Mouse (Mus musculus) testis, adult 2 months (tissue): Measurements from ENCODE around the gene Nudt8. TPM values are rescaled to one million over a fixed set of nuclear protein-coding genes. Genes with fewer than 3 reads are reported as not detected.
A peak's percentile ranks its signal among the peaks of the same experiment; 100 is the strongest.
"Not testable (repeated sequence)": the region's sequence is repeated elsewhere in the genome, so short reads cannot be mapped to it uniquely, and the experiment has no call there.

Experiments used
- H3K27ac ChIP-seq: fragments of 200-500 bp; 2 replicates; pipeline ENCODE4 v1.5.1; 2012; ENCODE audit warnings: low read depth, low read length; ENCODE audit not compliant: control insufficient read depth, insufficient read depth
- H3K27me3 ChIP-seq: fragments of 200-500 bp; 2 replicates; pipeline ENCODE4 v1.6.1; 2012; ENCODE audit warnings: mild to moderate bottlenecking, low read length, moderate library complexity; ENCODE audit not compliant: control insufficient read depth, insufficient read depth
- H3K36me3 ChIP-seq: fragments of 200-500 bp; 2 replicates; pipeline ENCODE4 v1.6.1; 2012; ENCODE audit warnings: mild to moderate bottlenecking, low read length; ENCODE audit not compliant: control insufficient read depth, insufficient read depth
- H3K4me1 ChIP-seq: fragments of 200-500 bp; 2 replicates; pipeline ENCODE4 v1.6.1; 2012; ENCODE audit warnings: low read length; ENCODE audit not compliant: control insufficient read depth, insufficient read depth
- H3K4me3 ChIP-seq: fragments of 200-500 bp; 2 replicates; pipeline ENCODE4 v1.5.1; 2012; ENCODE audit warnings: low read depth, mild to moderate bottlenecking, low read length, moderate library complexity, mixed read lengths; ENCODE audit not compliant: control insufficient read depth
- CTCF ChIP-seq: fragments of 200-500 bp; IDR thresholded peaks from 2 replicates; pipeline ENCODE4 v1.5.1; 2012; ENCODE audit warnings: low read depth, mild to moderate bottlenecking, inconsistent platforms, low read length, moderate library complexity; ENCODE audit not compliant: control insufficient read depth, insufficient read depth, insufficient replicate concordance
- POLR2A ChIP-seq: fragments of 200-500 bp; IDR thresholded peaks from 2 replicates; pipeline ENCODE4 v1.6.1; 2012; ENCODE audit warnings: low read depth, mild to moderate bottlenecking, inconsistent platforms, low read length, moderate library complexity; ENCODE audit not compliant: control insufficient read depth
- polyA plus RNA-seq: library from polyadenylated mRNA; depleted of rRNA; stranded (reverse); fragments of >200 nt; gene quantifications from 2 replicates; pipeline ENCODE4 v1.2.3, GENCODE M21; 2012

Gene Nudt8
- polyA plus RNA-seq, 1 experiment = 2.4 TPM

GRCm38 (mm10) chr19:4033742-4034141 is 33.4 kb downstream of the Nudt8 start:
- peaks cover 7% of the 10 kb centered on the region; the same call in 1 of the 2 replicates for H3K4me1 ChIP-seq
- no peak overlapping the region for H3K4me3 ChIP-seq
- no peak for TF ChIP-seq POLR2A
- no peak for TF ChIP-seq CTCF
- H3K27ac ChIP-seq = peak overlapping the region; percentile 32
- H3K36me3 ChIP-seq = no peaks in the 10 kb centered on the region
- no peaks in the 10 kb centered on the region for H3K27me3 ChIP-seq

- TF ChIP-seq CTCF (no peak), POLR2A (no peak)
- Histone ChIP-seq H3K27me3 (no peaks in the 10 kb centered on the region), H3K4me3 (no peak overlapping the region), H3K36me3 (no peaks in the 10 kb centered on the region), H3K27ac (no peak overlapping the region), H3K4me1 (peaks cover 7% of the 10 kb centered on the region; the same call in 1 of the 2 replicates)
Measured at GRCm38 (mm10) chr19:4036327-4037045, 36.1 kb downstream of the Nudt8 start.

DNA sequence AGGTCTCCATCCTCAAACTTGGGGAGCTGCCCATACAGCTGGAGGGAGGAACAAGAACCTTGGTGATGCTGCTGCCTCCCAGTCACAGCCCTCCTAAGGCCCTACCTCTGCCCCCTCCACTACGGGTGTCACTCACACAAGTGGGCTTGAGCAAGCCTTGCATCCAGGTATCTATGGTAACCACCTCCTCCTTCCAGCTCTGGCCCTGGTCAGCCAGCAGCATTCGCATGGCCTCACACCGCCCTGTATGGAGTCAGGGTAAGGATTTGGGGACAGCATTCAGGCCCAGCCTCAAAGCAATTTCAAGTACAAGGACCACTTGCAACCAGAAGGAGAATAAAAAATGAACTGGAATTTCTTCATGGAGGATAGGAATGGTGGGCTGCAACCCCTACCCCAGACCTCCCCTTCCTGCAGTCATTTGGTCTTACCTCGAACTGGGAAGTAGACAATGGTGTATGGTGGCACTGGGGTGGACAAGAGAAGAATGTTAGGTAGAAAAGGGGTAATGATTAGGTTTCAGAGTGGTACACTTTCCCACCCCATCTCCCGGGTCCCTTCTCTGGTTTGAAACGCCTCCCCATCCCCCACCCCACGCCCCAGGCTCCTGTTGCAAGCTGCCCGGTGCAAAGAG is 36.9 kb downstream of the Nudt8 start:
- H3K36me3 ChIP-seq, H3K4me1 ChIP-seq, H3K27me3 ChIP-seq: not testable (repeated sequence)
- peak overlapping the region; percentile 70 for H3K27ac ChIP-seq
- H3K4me3 ChIP-seq = peak overlapping the region; percentile 87

- Histone ChIP-seq H3K4me3 (peak within 1 kb of the TSS; percentile 87), H3K4me1 (peaks cover 5% of the 10 kb centered on the region; the same call in 1 of the 2 replicates), H3K27me3 (no peaks in the 10 kb centered on the region), H3K36me3 (no peaks in the 10 kb centered on the region), H3K27ac (peak within 1 kb of the TSS; percentile 70)
- TF ChIP-seq POLR2A = peak; percentile 90
- no peak for TF ChIP-seq CTCF
Measured at GRCm38 (mm10) chr19:4037788-4038232, 37.4 kb downstream of the Nudt8 start, which contains the start of gene Gstp1. TSS of gene Gstp1 (minus strand) at chr19:4037985.

GRCm38 (mm10) chr19:4040941-4041340 is 40.6 kb downstream of the Nudt8 start:
- not testable (repeated sequence) for H3K27me3 ChIP-seq, H3K36me3 ChIP-seq, H3K27ac ChIP-seq, H3K4me1 ChIP-seq, H3K4me3 ChIP-seq

DNA sequence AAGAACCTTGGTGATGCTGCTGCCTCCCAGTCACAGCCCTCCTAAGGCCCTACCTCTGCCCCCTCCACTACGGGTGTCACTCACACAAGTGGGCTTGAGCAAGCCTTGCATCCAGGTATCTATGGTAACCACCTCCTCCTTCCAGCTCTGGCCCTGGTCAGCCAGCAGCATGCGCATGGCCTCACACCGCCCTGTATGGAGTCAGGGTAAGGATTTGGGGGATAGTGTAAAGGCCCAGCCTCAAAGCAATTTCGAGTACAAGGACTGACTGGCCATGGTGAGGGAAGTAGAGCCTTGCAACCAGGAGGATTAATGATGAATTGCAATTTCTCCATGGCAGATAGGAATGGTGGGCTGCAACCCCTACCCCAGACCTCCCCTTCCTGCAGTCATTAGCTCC is 41.1 kb downstream of the Nudt8 start:
- H3K4me3 ChIP-seq, H3K4me1 ChIP-seq, H3K27ac ChIP-seq, H3K36me3 ChIP-seq, H3K27me3 ChIP-seq: not testable (repeated sequence)

- TF ChIP-seq CTCF (no peak), POLR2A (no peak)
- no peaks in the 10 kb centered on the region for H3K36me3 ChIP-seq
- peaks cover 13% of the 10 kb centered on the region for H3K4me1 ChIP-seq
- no peak overlapping the region for H3K27ac ChIP-seq
- no peak overlapping the region for H3K4me3 ChIP-seq
- H3K27me3 ChIP-seq = no peaks in the 10 kb centered on the region
Measured at GRCm38 (mm10) chr19:4042124-4042523, 41.7 kb downstream of the Nudt8 start.

GRCm38 (mm10) chr19:4044109-4044508 is 43.7 kb downstream of the Nudt8 start:
- not testable (repeated sequence) for H3K4me3 ChIP-seq, H3K36me3 ChIP-seq, H3K27ac ChIP-seq, H3K27me3 ChIP-seq
- peaks cover 11% of the 10 kb centered on the region for H3K4me1 ChIP-seq
